Mouse (Mus musculus) lung, postnatal 0 days (tissue): ENCODE results near the gene Smarcd2.
A peak's percentile ranks its signal among the peaks of the same experiment; 100 is the strongest.

ENCODE experiments used
- CTCF ChIP-seq: IDR thresholded peaks from 2 replicates; pipeline ENCODE4 v1.5.1; 2016; ENCODE audit warnings: antibody characterized with exemption, mild to moderate bottlenecking
- EP300 ChIP-seq: IDR thresholded peaks from 2 replicates; pipeline ENCODE4 v1.6.1; 2016; ENCODE audit warnings: antibody characterized with exemption, mild to moderate bottlenecking, control low read depth

GRCm38 (mm10) chr11:106271794-106272643 is 753 bp downstream of the Smarcd2 start:
- TF ChIP-seq CTCF (0 out of 2 replicates have a peak, but pooled peaks have one; percentile 18), EP300 (peak; percentile 51; the same call in 1 of the 2 replicates)
